Mouse (Mus musculus): ENCODE data around the gene Dzip1.

Gene Dzip1

GRCm38 (mm10) chr14:118924673-118925615 is at the start of gene Dzip1:
Gene Dzip1, minus strand, starts transcription at chr14:118925460.
- DNase-seq (ENCODE audit: low spot score in 2 of 2), result peak; percentile 57 to 65

- no peak for DNase-seq (ENCODE audit: low spot score in 2 of 2)
These were observed 47.0 kb upstream of the Dzip1 start for GRCm38 (mm10) chr14:118972268-118972667.

- DNase-seq (ENCODE audit: low spot score in 2 of 2), result no peak
These were observed 42.4 kb upstream of the Dzip1 start for GRCm38 (mm10) chr14:118967646-118968045.

- DNase-seq (ENCODE audit: low spot score in 2 of 2), result no peak
These were observed 40.2 kb upstream of the Dzip1 start for GRCm38 (mm10) chr14:118965356-118966000.

GRCm38 (mm10) chr14:118958010-118958409 is 32.8 kb upstream of the Dzip1 start:
- DNase-seq (ENCODE audit: low spot score in 2 of 2), result no peak

GRCm38 (mm10) chr14:118951912-118952583 is 26.8 kb upstream of the Dzip1 start:
- no peak for DNase-seq (ENCODE audit: low spot score in 2 of 2)

- no peak for DNase-seq (ENCODE audit: low spot score in 2 of 2)
These were observed 23.6 kb upstream of the Dzip1 start for GRCm38 (mm10) chr14:118948841-118949240.

- DNase-seq (ENCODE audit: low spot score in 2 of 2), result peak in 1 of 2 experiments; percentile 4
These were observed 19.4 kb upstream of the Dzip1 start for GRCm38 (mm10) chr14:118944702-118945101.

GRCm38 (mm10) chr14:118942076-118942475 is 16.8 kb upstream of the Dzip1 start:
- DNase-seq (ENCODE audit: low spot score in 2 of 2), result peak in 1 of 2 experiments; percentile 34

GRCm38 (mm10) chr14:118940796-118941495 is 15.7 kb upstream of the Dzip1 start:
- DNase-seq (ENCODE audit: low spot score in 2 of 2), result no peak

GRCm38 (mm10) chr14:118938551-118938950 is 13.3 kb upstream of the Dzip1 start:
- no peak for DNase-seq (ENCODE audit: low spot score in 2 of 2)

- peak; percentile 99 to 100 for DNase-seq (ENCODE audit: low spot score in 2 of 2)
These were observed 12.6 kb upstream of the Dzip1 start, which contains the start of gene Dnajc3 for GRCm38 (mm10) chr14:118937533-118938492. Gene Dnajc3, plus strand, starts transcription at chr14:118937976.

- no peak for DNase-seq (ENCODE audit: low spot score in 2 of 2)
These were observed 11.7 kb upstream of the Dzip1 start for GRCm38 (mm10) chr14:118936952-118937351.

- no peak for DNase-seq (ENCODE audit: low spot score in 2 of 2)
These were observed 11.0 kb upstream of the Dzip1 start for GRCm38 (mm10) chr14:118936236-118936635.

- no peak for DNase-seq (ENCODE audit: low spot score in 2 of 2)
These were observed 9.4 kb upstream of the Dzip1 start for GRCm38 (mm10) chr14:118934686-118935085.

- no peak for DNase-seq (ENCODE audit: low spot score in 2 of 2)
These were observed 7.7 kb upstream of the Dzip1 start for GRCm38 (mm10) chr14:118932956-118933355.

- no peak for DNase-seq (ENCODE audit: low spot score in 2 of 2)
These were observed 5.9 kb upstream of the Dzip1 start for GRCm38 (mm10) chr14:118931181-118931580.

- DNase-seq (ENCODE audit: low spot score in 2 of 2), result no peak
These were observed 5.5 kb upstream of the Dzip1 start for GRCm38 (mm10) chr14:118930777-118931176.

GRCm38 (mm10) chr14:118929779-118930178 is 4.5 kb upstream of the Dzip1 start:
- no peak for DNase-seq (ENCODE audit: low spot score in 2 of 2)

- DNase-seq (ENCODE audit: low spot score in 2 of 2), result no peak
These were observed 3.3 kb upstream of the Dzip1 start for GRCm38 (mm10) chr14:118928565-118928964.

Measured in urinary bladder, postnatal 4 days (tissue).